Mouse (Mus musculus) embryo, embryonic 10 days (tissue): Measurements from ENCODE around the gene Cd300ld2.
A peak's percentile ranks its signal among the peaks of the same experiment; 100 is the strongest.
"Not testable (repeated sequence)": the region's sequence is repeated elsewhere in the genome, so short reads cannot be mapped to it uniquely, and the experiment has no call there.

Source experiments
- DNase-seq: peaks from one replicate; pipeline ENCODE4 v3.0.0-alpha.2; 2015; ENCODE audit warnings: low spot score

The Cd300ld2 gene

GRCm38 (mm10) chr11:115016093-115016492 lies at the start of gene Cd300ld2:
Cd300ld2 (minus strand) TSS chr11:115016193.
- not testable (repeated sequence) for DNase-seq

- no peak for DNase-seq
Measured at GRCm38 (mm10) chr11:115062077-115062476, 46.1 kb upstream of the Cd300ld2 start, which contains the start of gene Cd300e. Cd300e (minus strand) TSS chr11:115062177.

GRCm38 (mm10) chr11:115059797-115060196 lies 43.8 kb upstream of the Cd300ld2 start:
- DNase-seq, result no peak

GRCm38 (mm10) chr11:115058701-115059100 lies 42.7 kb upstream of the Cd300ld2 start:
- DNase-seq, result no peak

GRCm38 (mm10) chr11:115054537-115054936 lies 38.5 kb upstream of the Cd300ld2 start:
- DNase-seq, result no peak

- no peak for DNase-seq
Measured at GRCm38 (mm10) chr11:115052991-115053390, 37.0 kb upstream of the Cd300ld2 start.

- DNase-seq, result peak; percentile 92
Measured at GRCm38 (mm10) chr11:115052206-115052605, 36.2 kb upstream of the Cd300ld2 start.

- DNase-seq, result no peak
Measured at GRCm38 (mm10) chr11:115049282-115049895, 33.4 kb upstream of the Cd300ld2 start.

- DNase-seq, result no peak
Measured at GRCm38 (mm10) chr11:115048259-115048658, 32.3 kb upstream of the Cd300ld2 start, which contains the start of gene Cd300ld3. Cd300ld3 (minus strand) TSS chr11:115048409.

GRCm38 (mm10) chr11:115037669-115038068 lies 21.7 kb upstream of the Cd300ld2 start, which contains the start of gene Cd300ld5:
Cd300ld5 (minus strand) TSS chr11:115037769.
- not testable (repeated sequence) for DNase-seq

- not testable (repeated sequence) for DNase-seq
Measured at GRCm38 (mm10) chr11:115026912-115027311, 10.9 kb upstream of the Cd300ld2 start, which contains the start of gene Cd300ld4. Cd300ld4 (minus strand) TSS chr11:115027012.

- DNase-seq, result no peak
Measured at GRCm38 (mm10) chr11:115004070-115004469, 11.9 kb downstream of the Cd300ld2 start.

GRCm38 (mm10) chr11:115001474-115002040 lies 14.4 kb downstream of the Cd300ld2 start, which contains the start of gene Cd300c2:
Cd300c2 (minus strand) TSS chr11:115001880.
- DNase-seq, result no peak

GRCm38 (mm10) chr11:114989793-114990192 lies 26.2 kb downstream of the Cd300ld2 start, which contains the start of gene Cd300ld:
Cd300ld (minus strand) TSS chr11:114989922.
- no peak for DNase-seq

- no peak for DNase-seq
Measured at GRCm38 (mm10) chr11:114981866-114982265, 34.1 kb downstream of the Cd300ld2 start.

GRCm38 (mm10) chr11:114972726-114973125 lies 43.3 kb downstream of the Cd300ld2 start:
- DNase-seq, result no peak

GRCm38 (mm10) chr11:114968752-114969207 lies 47.2 kb downstream of the Cd300ld2 start, which contains the start of gene Cd300c:
Cd300c (minus strand) TSS chr11:114969157.
- no peak for DNase-seq

GRCm38 (mm10) chr11:114965182-114965828 lies 50.7 kb downstream of the Cd300ld2 start:
- no peak for DNase-seq

GRCm38 (mm10) chr11:114960369-114960768 lies 55.6 kb downstream of the Cd300ld2 start:
- DNase-seq, result no peak
